Mouse (Mus musculus) myocyte (in vitro differentiated cells): Measurements from ENCODE around the gene Cenpm. TPM values are rescaled to one million over a fixed set of nuclear protein-coding genes. Genes with fewer than 3 reads are reported as not detected.

ENCODE experiments used
- H3K27me3 ChIP-seq: one replicate; pipeline ENCODE4 v1.6.1; 2011; ENCODE audit not compliant: control insufficient read depth, insufficient read depth, insufficient read length
- H3K36me3 ChIP-seq: one replicate; pipeline ENCODE4 v1.6.1; 2011; ENCODE audit not compliant: control insufficient read depth, insufficient read depth
- H3K4me2 ChIP-seq: one replicate; pipeline ENCODE4 v1.6.1; 2011; ENCODE audit warnings: low read depth, control low read depth
- H3K4me3 ChIP-seq: one replicate; pipeline ENCODE4 v1.5.1; 2011; ENCODE audit warnings: mild to moderate bottlenecking, control low read depth, moderate library complexity
- H3K79me2 ChIP-seq: one replicate; pipeline ENCODE4 v1.6.1; 2011; ENCODE audit not compliant: control insufficient read depth, insufficient read depth
- H3ac ChIP-seq: one replicate; pipeline ENCODE4 v1.6.1; 2011; ENCODE audit not compliant: control insufficient read depth, insufficient read length
- CEBPB ChIP-seq: IDR thresholded peaks from 2 replicates; pipeline ENCODE4 v1.6.1; 2011; ENCODE audit warnings: mild to moderate bottlenecking, moderate library complexity; ENCODE audit not compliant: poor library complexity, insufficient read depth, severe bottlenecking
- E2F4 ChIP-seq: IDR thresholded peaks from one replicate; pipeline ENCODE4 v1.6.1; 2011; ENCODE audit warnings: mild to moderate bottlenecking, control low read depth, moderate library complexity; ENCODE audit not compliant: insufficient read depth
- MAX ChIP-seq: IDR thresholded peaks from one replicate; pipeline ENCODE4 v1.6.1; 2011; ENCODE audit warnings: low read depth, mild to moderate bottlenecking, control low read depth
- MYOD1 ChIP-seq, 3 experiments: IDR thresholded peaks; one replicate each; pipeline ENCODE4 v1.6.1; 2011; ENCODE audit warnings: control low read depth in 2 of 3, low read depth in 2 of 3, mild to moderate bottlenecking in 2 of 3, moderate library complexity in 1 of 3; ENCODE audit not compliant: insufficient read length in 2 of 3, control insufficient read depth in 1 of 3
- MYOG ChIP-seq, 3 experiments: IDR thresholded peaks; one replicate each; pipeline ENCODE4 v1.6.1; 2011; ENCODE audit warnings: control low read depth in 2 of 3, low read depth in 2 of 3, mild to moderate bottlenecking in 2 of 3; ENCODE audit not compliant: insufficient read length in 2 of 3, control insufficient read depth in 1 of 3, insufficient read depth in 1 of 3
- POLR2A ChIP-seq: IDR thresholded peaks from one replicate; pipeline ENCODE4 v1.6.1; 2011; ENCODE audit warnings: low read depth, mild to moderate bottlenecking, control low read depth, moderate library complexity; ENCODE audit not compliant: insufficient read length
- POLR2AphosphoS2 ChIP-seq: IDR thresholded peaks from one replicate; pipeline ENCODE4 v1.6.1; 2011; ENCODE audit warnings: low read depth, control low read depth; ENCODE audit not compliant: insufficient read length
- REST ChIP-seq: IDR thresholded peaks from one replicate; pipeline ENCODE4 v1.6.1; 2011; ENCODE audit warnings: mild to moderate bottlenecking, control low read depth, moderate library complexity; ENCODE audit not compliant: insufficient read depth, insufficient read length
- SRF ChIP-seq: IDR thresholded peaks from one replicate; pipeline ENCODE4 v1.6.1; 2011; ENCODE audit warnings: low read depth; ENCODE audit not compliant: control insufficient read depth, insufficient read length
- TCF12 ChIP-seq: IDR thresholded peaks from one replicate; pipeline ENCODE4 v1.6.1; 2011; ENCODE audit warnings: mild to moderate bottlenecking, control low read depth; ENCODE audit not compliant: poor library complexity, insufficient read depth, severe bottlenecking
- TCF3 ChIP-seq: IDR thresholded peaks from one replicate; pipeline ENCODE4 v1.6.1; 2011; ENCODE audit warnings: low read depth, control low read depth; ENCODE audit not compliant: insufficient read length
- USF1 ChIP-seq: IDR thresholded peaks from one replicate; pipeline ENCODE4 v1.6.1; 2011; ENCODE audit warnings: low read depth, mild to moderate bottlenecking, control low read depth, moderate library complexity
- polyA plus RNA-seq: library from polyadenylated mRNA; unstranded; fragments of >200 nt; fragmentation: generic; extraction: Trizol; gene quantifications from one replicate; pipeline ENCODE4 v1.2.1, GENCODE M21; 2012; ENCODE audit warnings: missing spikeins

The Cenpm gene
- 28.1 TPM for polyA plus RNA-seq

GRCm38 (mm10) chr15:82244115-82244804 is at the start of gene Cenpm:
Gene Cenpm (minus strand): TSS chr15:82244748.
- Histone ChIP-seq H3K4me2 (peak within 1 kb of the TSS; percentile 89), H3K4me3 (peak within 1 kb of the TSS; percentile 57), H3K36me3 (no peaks in the 10 kb centered on the region), H3K27me3 (no peaks in the 10 kb centered on the region), H3K79me2 (no peaks in the 10 kb centered on the region), H3ac (peak within 1 kb of the TSS; percentile 18)
- TF ChIP-seq MYOG (IDR thresholded peaks at IDR 0.05; ENCODE audit: control insufficient read depth in 1 of 3, insufficient read depth in 1 of 3, insufficient read length in 2 of 3, low read depth in 2 of 3) (no peak), SRF (peak; percentile 61), POLR2AphosphoS2 (peak; percentile 55), TCF12 (no peak), MAX (no peak), CEBPB (no peak), POLR2A (peak; percentile 67), E2F4 (peak; percentile 89), TCF3 (no peak), MYOD1 (IDR thresholded peaks at IDR 0.05; ENCODE audit: control insufficient read depth in 1 of 3, insufficient read length in 2 of 3, low read depth in 2 of 3) (peak in 2 of 3 experiments; percentile 0 to 15)

- Histone ChIP-seq H3K36me3 (no peaks in the 10 kb centered on the region), H3K79me2 (no peaks in the 10 kb centered on the region), H3K4me3 (no peak overlapping the region), H3ac (no peak overlapping the region), H3K4me2 (no peak overlapping the region), H3K27me3 (peaks cover 41% of the 10 kb centered on the region)
- TF ChIP-seq USF1 = no peak
Observed at GRCm38 (mm10) chr15:82294059-82294458, 49.5 kb upstream of the Cenpm start.

GRCm38 (mm10) chr15:82293271-82293711 is 48.7 kb upstream of the Cenpm start:
- Histone ChIP-seq H3K27me3 (peaks cover 41% of the 10 kb centered on the region), H3ac (no peak overlapping the region), H3K4me2 (no peak overlapping the region), H3K36me3 (no peaks in the 10 kb centered on the region), H3K4me3 (no peak overlapping the region), H3K79me2 (no peaks in the 10 kb centered on the region)
- TF ChIP-seq POLR2AphosphoS2 = no peak
- no peak for TF ChIP-seq TCF3
- no peak for TF ChIP-seq POLR2A
- TF ChIP-seq SRF = no peak
- TF ChIP-seq E2F4 = no peak

GRCm38 (mm10) chr15:82292851-82293250 is 48.3 kb upstream of the Cenpm start:
- H3ac ChIP-seq = no peak overlapping the region
- H3K4me2 ChIP-seq = no peak overlapping the region
- H3K27me3 ChIP-seq = peaks cover 41% of the 10 kb centered on the region
- TF ChIP-seq REST (no peak), MAX (no peak), POLR2AphosphoS2 (no peak), MYOD1 (IDR thresholded peaks at IDR 0.05; ENCODE audit: control insufficient read depth in 1 of 3, insufficient read length in 2 of 3, low read depth in 2 of 3) (no peak), CEBPB (no peak), TCF3 (no peak), TCF12 (no peak), POLR2A (no peak), E2F4 (no peak), MYOG (IDR thresholded peaks at IDR 0.05; ENCODE audit: control insufficient read depth in 1 of 3, insufficient read depth in 1 of 3, insufficient read length in 2 of 3, low read depth in 2 of 3) (no peak), SRF (no peak)
- H3K79me2 ChIP-seq = no peaks in the 10 kb centered on the region
- H3K4me3 ChIP-seq = no peak overlapping the region
- no peaks in the 10 kb centered on the region for H3K36me3 ChIP-seq

- Histone ChIP-seq H3K4me2 (no peak overlapping the region), H3K79me2 (no peaks in the 10 kb centered on the region), H3K4me3 (no peak overlapping the region), H3ac (no peak overlapping the region), H3K27me3 (peaks cover 48% of the 10 kb centered on the region), H3K36me3 (no peaks in the 10 kb centered on the region)
- no peak for TF ChIP-seq MAX
- no peak for TF ChIP-seq TCF12
- no peak for TF ChIP-seq REST
- no peak for TF ChIP-seq POLR2AphosphoS2
- no peak for TF ChIP-seq MYOG (IDR thresholded peaks at IDR 0.05; ENCODE audit: control insufficient read depth in 1 of 3, insufficient read depth in 1 of 3, insufficient read length in 2 of 3, low read depth in 2 of 3)
Observed at GRCm38 (mm10) chr15:82290252-82290651, 45.7 kb upstream of the Cenpm start.
